Mouse (Mus musculus) spleen, adult 12 weeks (tissue): ENCODE results near the gene Myo18b.

Experiments used
- DNase-seq: peaks from one replicate; pipeline ENCODE4 v3.0.0; 2022; ENCODE audit warnings: low spot score

The Myo18b gene

GRCm38 (mm10) chr5:112671961-112672360 lies 224.2 kb downstream of the Myo18b start:
- DNase-seq, result no peak

- DNase-seq, result no peak
Observed at GRCm38 (mm10) chr5:112667153-112667552, 229.0 kb downstream of the Myo18b start.

- no peak for DNase-seq
Observed at GRCm38 (mm10) chr5:112665661-112666060, 230.5 kb downstream of the Myo18b start.

- DNase-seq, result no peak
Observed at GRCm38 (mm10) chr5:112663701-112664100, 232.5 kb downstream of the Myo18b start.

- DNase-seq, result no peak
Observed at GRCm38 (mm10) chr5:112660924-112661431, 235.2 kb downstream of the Myo18b start.

GRCm38 (mm10) chr5:112659295-112659694 lies 236.9 kb downstream of the Myo18b start:
- DNase-seq, result no peak

GRCm38 (mm10) chr5:112656811-112657210 lies 239.4 kb downstream of the Myo18b start:
- no peak for DNase-seq

GRCm38 (mm10) chr5:112655986-112656541 lies 240.1 kb downstream of the Myo18b start:
- no peak for DNase-seq

GRCm38 (mm10) chr5:112655529-112655928 lies 240.6 kb downstream of the Myo18b start:
- no peak for DNase-seq

- DNase-seq, result no peak
Observed at GRCm38 (mm10) chr5:112652036-112652435, 244.1 kb downstream of the Myo18b start.

- no peak for DNase-seq
Observed at GRCm38 (mm10) chr5:112649164-112649702, 246.9 kb downstream of the Myo18b start.

- DNase-seq, result no peak
Observed at GRCm38 (mm10) chr5:112646871-112647270, 249.3 kb downstream of the Myo18b start.

GRCm38 (mm10) chr5:112645535-112645934 lies 250.6 kb downstream of the Myo18b start:
- DNase-seq, result no peak

GRCm38 (mm10) chr5:112643533-112644272 lies 252.5 kb downstream of the Myo18b start:
- no peak for DNase-seq

GRCm38 (mm10) chr5:112642731-112643130 lies 253.4 kb downstream of the Myo18b start:
- no peak for DNase-seq

- no peak for DNase-seq
Observed at GRCm38 (mm10) chr5:112641770-112642169, 254.4 kb downstream of the Myo18b start.

- DNase-seq, result no peak
Observed at GRCm38 (mm10) chr5:112641131-112641530, 255.0 kb downstream of the Myo18b start.

- DNase-seq, result no peak
Observed at GRCm38 (mm10) chr5:112640651-112641050, 255.5 kb downstream of the Myo18b start.
